Mouse (Mus musculus): ENCODE measurements around the gene Mreg. TPM values are rescaled to one million over a fixed set of nuclear protein-coding genes. Genes with fewer than 3 reads are reported as not detected.
A peak's percentile ranks its signal among the peaks of the same experiment; 100 is the strongest.

Mreg gene
- total and polyA plus RNA-seq, 2 experiments from 2014 or later: 2.3 to 2.4 TPM

GRCm38 (mm10) chr1:72225054-72225718 lies 13.1 kb upstream of the Mreg start:
- H3K4me1 ChIP-seq (ENCODE audit: insufficient read depth, low read length): no peaks in the 10 kb centered on the region
- 0 out of 2 replicates have a peak, but pooled peaks cover 4% of the 10 kb centered on the region for H3K27me3 ChIP-seq (ENCODE audit: insufficient read depth, low read length)
- H3K27ac ChIP-seq (ENCODE audit: low read depth, low read length): peak overlapping the region; percentile 51; the same call in 1 of the 2 replicates
- no peak for TF ChIP-seq CTCF (IDR thresholded peaks at IDR 0.05)
- peak overlapping the region; percentile 50 for H3K9ac ChIP-seq (replicated peaks; ENCODE audit: low read length, poor library complexity, severe bottlenecking)
- peak overlapping the region; percentile 67 for H3K4me2 ChIP-seq (ENCODE audit: low read depth, low read length, poor library complexity, severe bottlenecking)
- DNase-seq (ENCODE audit: low spot score) (no peak), ATAC-seq (ENCODE audit: low FRiP score) (no peak)
- peak overlapping the region; percentile 45 for H3K4me3 ChIP-seq (ENCODE audit: low read depth, low read length)
- H3K9me3 ChIP-seq (ENCODE audit: low read length): no peaks in the 10 kb centered on the region
- WGBS: 6% methylated on average over 13 of the region's 13 CpGs
- H3K36me3 ChIP-seq (ENCODE audit: insufficient read depth, low read length): no peaks in the 10 kb centered on the region

- Histone ChIP-seq H3K9ac (replicated peaks; ENCODE audit: low read length, poor library complexity, severe bottlenecking) (no peak overlapping the region), H3K27ac (ENCODE audit: low read depth, low read length) (no peak overlapping the region), H3K4me3 (ENCODE audit: low read depth, low read length) (no peak overlapping the region), H3K27me3 (ENCODE audit: insufficient read depth, low read length) (0 out of 2 replicates have a peak, but pooled peaks cover 4% of the 10 kb centered on the region), H3K4me1 (ENCODE audit: insufficient read depth, low read length) (no peaks in the 10 kb centered on the region), H3K36me3 (ENCODE audit: insufficient read depth, low read length) (no peaks in the 10 kb centered on the region), H3K9me3 (ENCODE audit: low read length) (no peaks in the 10 kb centered on the region), H3K4me2 (ENCODE audit: low read depth, low read length, poor library complexity, severe bottlenecking) (no peak overlapping the region)
- 20% methylated on average over 4 of the region's 4 CpGs for WGBS
- DNase-seq (ENCODE audit: low spot score) (peak; percentile 82), ATAC-seq (ENCODE audit: low FRiP score) (peak; percentile 80; the same call in 1 of the 2 replicates)
- TF ChIP-seq CTCF (IDR thresholded peaks at IDR 0.05): peak; percentile 79
Measured at GRCm38 (mm10) chr1:72220008-72220407, 7.9 kb upstream of the Mreg start.

GRCm38 (mm10) chr1:72219116-72219515 lies 7.0 kb upstream of the Mreg start:
- TF ChIP-seq CTCF (IDR thresholded peaks at IDR 0.05): no peak
- Histone ChIP-seq H3K36me3 (ENCODE audit: insufficient read depth, low read length) (no peaks in the 10 kb centered on the region), H3K4me3 (ENCODE audit: low read depth, low read length) (no peak overlapping the region), H3K27ac (ENCODE audit: low read depth, low read length) (no peak overlapping the region), H3K9me3 (ENCODE audit: low read length) (no peaks in the 10 kb centered on the region), H3K27me3 (ENCODE audit: insufficient read depth, low read length) (0 out of 2 replicates have a peak, but pooled peaks cover 4% of the 10 kb centered on the region), H3K4me1 (ENCODE audit: insufficient read depth, low read length) (no peaks in the 10 kb centered on the region), H3K4me2 (ENCODE audit: low read depth, low read length, poor library complexity, severe bottlenecking) (no peak overlapping the region), H3K9ac (replicated peaks; ENCODE audit: low read length, poor library complexity, severe bottlenecking) (no peak overlapping the region)
- WGBS: 69% methylated on average over 2 of the region's 2 CpGs
- ATAC-seq (ENCODE audit: low FRiP score) (no peak), DNase-seq (ENCODE audit: low spot score) (no peak)

GRCm38 (mm10) chr1:72218626-72219025 lies 6.5 kb upstream of the Mreg start:
- no peaks in the 10 kb centered on the region for H3K9me3 ChIP-seq (ENCODE audit: low read length)
- TF ChIP-seq CTCF (IDR thresholded peaks at IDR 0.05): no peak
- no peak overlapping the region for H3K4me3 ChIP-seq (ENCODE audit: low read depth, low read length)
- no peaks in the 10 kb centered on the region for H3K36me3 ChIP-seq (ENCODE audit: insufficient read depth, low read length)
- no peak overlapping the region for H3K9ac ChIP-seq (replicated peaks; ENCODE audit: low read length, poor library complexity, severe bottlenecking)
- H3K27me3 ChIP-seq (ENCODE audit: insufficient read depth, low read length): 0 out of 2 replicates have a peak, but pooled peaks cover 4% of the 10 kb centered on the region
- DNase-seq (ENCODE audit: low spot score) (no peak), ATAC-seq (ENCODE audit: low FRiP score) (no peak)
- 83% methylated on average over 2 of the region's 2 CpGs for WGBS
- no peak overlapping the region for H3K4me2 ChIP-seq (ENCODE audit: low read depth, low read length, poor library complexity, severe bottlenecking)
- H3K4me1 ChIP-seq (ENCODE audit: insufficient read depth, low read length): no peaks in the 10 kb centered on the region
- no peak overlapping the region for H3K27ac ChIP-seq (ENCODE audit: low read depth, low read length)

- Histone ChIP-seq H3K4me2 (ENCODE audit: low read depth, low read length, poor library complexity, severe bottlenecking) (no peak overlapping the region), H3K9me3 (ENCODE audit: low read length) (no peaks in the 10 kb centered on the region), H3K27me3 (ENCODE audit: insufficient read depth, low read length) (0 out of 2 replicates have a peak, but pooled peaks cover 4% of the 10 kb centered on the region), H3K27ac (ENCODE audit: low read depth, low read length) (no peak overlapping the region), H3K36me3 (ENCODE audit: insufficient read depth, low read length) (no peaks in the 10 kb centered on the region), H3K9ac (replicated peaks; ENCODE audit: low read length, poor library complexity, severe bottlenecking) (no peak overlapping the region), H3K4me1 (ENCODE audit: insufficient read depth, low read length) (no peaks in the 10 kb centered on the region), H3K4me3 (ENCODE audit: low read depth, low read length) (no peak overlapping the region)
- ATAC-seq (ENCODE audit: low FRiP score) (no peak), DNase-seq (ENCODE audit: low spot score) (no peak)
- TF ChIP-seq CTCF (IDR thresholded peaks at IDR 0.05): no peak
- WGBS: 87% methylated on average over 7 of the region's 7 CpGs
Measured at GRCm38 (mm10) chr1:72216761-72217160, 4.7 kb upstream of the Mreg start.

- H3K4me1 ChIP-seq (ENCODE audit: insufficient read depth, low read length): 0 out of 2 replicates have a peak, but pooled peaks cover 2% of the 10 kb centered on the region
- 0 out of 2 replicates have a peak, but pooled peaks cover 4% of the 10 kb centered on the region for H3K27me3 ChIP-seq (ENCODE audit: insufficient read depth, low read length)
- no peak for TF ChIP-seq CTCF (IDR thresholded peaks at IDR 0.05)
- no peaks in the 10 kb centered on the region for H3K9me3 ChIP-seq (ENCODE audit: low read length)
- 76% methylated on average over 4 of the region's 4 CpGs for WGBS
- no peak overlapping the region for H3K4me2 ChIP-seq (ENCODE audit: low read depth, low read length, poor library complexity, severe bottlenecking)
- no peak overlapping the region for H3K4me3 ChIP-seq (ENCODE audit: low read depth, low read length)
- no peaks in the 10 kb centered on the region for H3K36me3 ChIP-seq (ENCODE audit: insufficient read depth, low read length)
- DNase-seq (ENCODE audit: low spot score): no peak
- ATAC-seq (ENCODE audit: low FRiP score): no peak
- H3K9ac ChIP-seq (replicated peaks; ENCODE audit: low read length, poor library complexity, severe bottlenecking): no peak overlapping the region
- H3K27ac ChIP-seq (ENCODE audit: low read depth, low read length): no peak overlapping the region
Measured at GRCm38 (mm10) chr1:72215174-72215573, 3.1 kb upstream of the Mreg start.

All from midbrain, postnatal 0 days (tissue).